Mouse (Mus musculus): ENCODE results near the gene March8.

Gene March8

DNA sequence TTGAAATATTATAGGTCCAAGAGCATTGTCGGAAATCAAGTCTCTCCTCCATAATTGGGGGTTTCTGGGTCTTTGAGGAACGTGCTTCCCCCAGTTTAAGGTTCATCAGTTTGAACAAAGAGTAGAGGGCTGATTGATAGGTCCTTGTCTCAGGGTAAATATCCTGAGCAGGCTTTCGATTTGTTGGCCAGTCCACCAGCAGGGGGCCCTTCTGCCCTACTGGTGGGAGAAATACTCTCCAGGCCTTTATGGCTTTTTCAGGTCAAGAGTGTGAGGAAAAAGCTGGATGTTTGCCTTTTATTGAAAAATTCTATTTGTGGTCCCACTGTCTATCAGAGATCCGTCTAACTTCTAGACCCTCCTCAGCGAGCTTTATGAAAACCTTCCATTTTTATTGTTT is 90.5 kb downstream of the March8 start:
- in situ Hi-C loops (cut with MboI; ENCODE audit: low pct_unique_long_range_greater_than_20kb in 1 of 2, low sequenced_read_pairs in 2 of 2, unreplicated experiment in 1 of 2): no loop called here

DNA sequence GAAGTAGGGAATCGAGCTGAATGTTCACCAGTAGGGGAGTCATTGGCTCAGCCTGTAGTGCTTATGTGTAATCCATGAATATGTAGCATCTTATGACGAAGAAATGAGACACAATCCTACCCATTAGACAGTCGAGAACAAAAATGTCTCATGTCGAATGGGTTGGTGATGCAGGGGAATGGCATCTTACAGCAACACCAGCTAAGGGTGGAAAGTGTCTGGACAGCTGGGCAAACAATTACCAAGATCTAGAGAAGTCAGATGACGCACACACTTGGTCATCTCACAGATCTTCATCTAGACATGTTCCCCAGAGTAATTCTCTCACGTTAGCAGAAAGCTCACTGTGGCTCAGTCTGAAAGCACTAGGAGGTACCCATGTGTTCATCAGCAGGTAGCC is 101.0 kb downstream of the March8 start:
- in situ Hi-C loops (cut with MboI; ENCODE audit: low pct_unique_long_range_greater_than_20kb in 1 of 2, low sequenced_read_pairs in 2 of 2, unreplicated experiment in 1 of 2): no loop called here

- in situ Hi-C loops (cut with MboI; ENCODE audit: low pct_unique_long_range_greater_than_20kb in 1 of 2, low sequenced_read_pairs in 2 of 2, unreplicated experiment in 1 of 2): no loop called here
Measured at GRCm38 (mm10) chr6:116439531-116439930, 101.7 kb downstream of the March8 start.

DNA sequence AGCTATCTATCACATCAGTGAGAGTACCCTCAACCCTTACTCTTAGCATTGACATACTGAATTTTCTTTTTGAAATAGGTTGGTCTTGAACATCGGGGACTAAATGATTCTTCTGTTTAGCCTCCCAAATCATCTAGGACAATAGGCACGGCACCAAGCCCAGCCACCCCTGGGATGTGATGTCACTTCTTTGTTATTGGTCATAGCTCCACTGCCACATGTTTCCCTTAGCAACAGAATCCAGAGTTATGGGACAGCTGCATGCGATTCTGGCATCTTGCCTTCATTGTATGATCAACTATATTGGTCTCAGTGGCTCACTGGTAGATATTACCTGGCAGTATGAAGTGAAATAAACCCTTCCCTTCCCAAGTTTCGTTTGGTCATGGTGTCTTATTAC is 102.6 kb downstream of the March8 start:
- in situ Hi-C loops (cut with MboI; ENCODE audit: low pct_unique_long_range_greater_than_20kb in 1 of 2, low sequenced_read_pairs in 2 of 2, unreplicated experiment in 1 of 2): no loop called here

DNA sequence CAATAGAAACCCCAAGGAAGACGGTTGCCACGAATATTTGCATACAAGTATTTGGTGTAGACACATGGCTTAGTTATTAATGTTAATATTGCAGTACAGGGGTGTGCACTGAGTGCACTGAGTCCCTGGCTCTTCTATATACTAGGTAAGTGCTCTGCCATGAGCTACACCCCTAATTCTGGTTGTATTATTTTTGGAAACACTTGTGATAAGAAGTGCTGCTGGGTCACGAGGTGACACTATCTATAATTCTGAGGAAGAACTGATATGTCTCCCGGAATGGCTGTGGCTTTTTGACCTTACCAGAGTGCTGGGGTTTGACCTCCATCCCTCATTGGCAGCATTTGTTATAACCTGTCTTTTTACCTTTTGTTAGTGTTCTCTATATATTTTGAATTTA is 103.0 kb downstream of the March8 start:
- in situ Hi-C loops (cut with MboI; ENCODE audit: low pct_unique_long_range_greater_than_20kb in 1 of 2, low sequenced_read_pairs in 2 of 2, unreplicated experiment in 1 of 2): no loop called here

GRCm38 (mm10) chr6:116455781-116456180 is 118.0 kb downstream of the March8 start:
- in situ Hi-C loops (cut with MboI; ENCODE audit: low pct_unique_long_range_greater_than_20kb in 1 of 2, low sequenced_read_pairs in 2 of 2, unreplicated experiment in 1 of 2): no loop called here

DNA sequence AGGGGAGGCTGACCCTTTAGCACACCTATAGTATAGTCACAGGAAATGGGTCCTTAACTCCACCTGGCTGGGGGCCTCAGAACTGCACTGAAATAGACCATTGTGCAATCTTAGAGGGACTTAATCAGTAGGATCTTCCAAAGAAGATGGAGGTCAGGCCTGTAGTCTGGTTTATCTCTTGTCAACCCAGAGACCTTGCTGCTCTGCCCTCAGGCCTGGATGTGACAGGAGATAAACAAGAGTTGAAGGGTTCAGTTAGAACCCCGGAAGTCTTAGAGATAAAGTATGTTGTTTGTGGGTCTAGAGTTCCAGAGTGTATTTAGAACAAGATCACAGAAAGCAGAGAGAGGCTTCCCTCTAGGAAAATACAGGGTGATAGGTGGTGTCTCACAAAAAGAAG is 118.7 kb downstream of the March8 start:
- in situ Hi-C loops (cut with MboI; ENCODE audit: low pct_unique_long_range_greater_than_20kb in 1 of 2, low sequenced_read_pairs in 2 of 2, unreplicated experiment in 1 of 2): no loop called here

GRCm38 (mm10) chr6:116458728-116459127 is 120.9 kb downstream of the March8 start:
- in situ Hi-C loops (cut with MboI; ENCODE audit: low pct_unique_long_range_greater_than_20kb in 1 of 2, low sequenced_read_pairs in 2 of 2, unreplicated experiment in 1 of 2): no loop called here
